19 mouse cellular contexts compared by ENCODE assay signal in genomic region chr14:77033391-77033790, GRCm38 (mm10). TPM values are rescaled to one million over a fixed set of nuclear protein-coding genes. Genes with fewer than 3 reads are reported as not detected.
A peak's percentile ranks its signal among the peaks of the same experiment; 100 is the strongest.
DNase-seq lines count a peak whose midpoint lies in the region; ATAC-seq and TF ChIP-seq lines count a peak whose summit lies in the region.
"Had no signal": no experiment of that assay in that cellular context is flagged by ENCODE, and none has a peak within 500 bp of the region (broad histone marks: within the 10 kb centered on the region; RNA-seq: fewer than 3 reads in every experiment).

No protein-coding gene starts in this region.

- no peaks in the 10 kb centered on the region for H3K9me3 ChIP-seq in liver, embryonic 13.5 days (replicated peaks)
- H3K9me3 ChIP-seq: embryonic facial prominence, embryonic 10.5 days; forebrain, embryonic 10.5 days; forebrain, embryonic 15.5 days; heart, embryonic 12.5 days; hindbrain, embryonic 10.5 days had no signal

- no peak for TF ChIP-seq POLR2A in bone marrow macrophage, adult 2 months (IDR thresholded peaks at IDR 0.05; ENCODE audit: borderline replicate concordance, low read depth, low read length)

- H3K27me3 ChIP-seq in liver, embryonic 13.5 days: no peaks in the 10 kb centered on the region
- H3K27me3 ChIP-seq: forebrain, embryonic 15.5 days; heart, embryonic 12.5 days had no signal

- 0 out of 2 replicates have a peak, but pooled peaks cover 4% of the 10 kb centered on the region for H3K36me3 ChIP-seq in liver, embryonic 13.5 days
- H3K36me3 ChIP-seq: embryonic facial prominence, embryonic 10.5 days; forebrain, embryonic 10.5 days; forebrain, embryonic 15.5 days; G1E; heart, embryonic 12.5 days; hindbrain, embryonic 10.5 days had no signal

- H3K27ac ChIP-seq in liver, embryonic 13.5 days: peak overlapping the region; percentile 23; the same call in 1 of the 2 replicates
- peak overlapping the region; percentile 85 for H3K27ac ChIP-seq in bone marrow macrophage, adult 2 months (ENCODE audit: insufficient read depth, low read depth, low read length)
- H3K27ac ChIP-seq: embryonic facial prominence, embryonic 10.5 days; forebrain, embryonic 10.5 days; forebrain, embryonic 15.5 days; hindbrain, embryonic 10.5 days; hindbrain, embryonic 14.5 days had no signal

- peaks cover 16% of the 10 kb centered on the region for H3K4me1 ChIP-seq in liver, embryonic 13.5 days (replicated peaks)
- peaks cover 26% of the 10 kb centered on the region for H3K4me1 ChIP-seq in bone marrow macrophage, adult 2 months (ENCODE audit: control insufficient read depth, insufficient read depth, low read length)

- 74% methylated on average over 3 of the region's 3 CpGs for WGBS in liver, embryonic 13.5 days (ENCODE audit: insufficient replicate concordance)

- DNase-seq in liver, embryonic 13.5 days: no peak
- DNase-seq in liver: no peak
- DNase-seq in kidney, postnatal 10 days: no peak
- DNase-seq: adrenal gland, adult 8-10 months; adrenal gland, postnatal 36 days; cerebellum, adult 18-20 months; cerebellum, adult 9-11 months; cerebellum, postnatal 36 days; gastrocnemius, postnatal 10 days had no signal

- no peak overlapping the region for H3K4me3 ChIP-seq in liver, embryonic 13.5 days (replicated peaks)
- H3K4me3 ChIP-seq in bone marrow macrophage, adult 2 months (ENCODE audit: insufficient read depth, low read length): peak overlapping the region; percentile 25
- H3K4me3 ChIP-seq: embryonic facial prominence, embryonic 10.5 days; forebrain, embryonic 10.5 days; forebrain, embryonic 15.5 days; heart, embryonic 12.5 days; hindbrain, embryonic 10.5 days had no signal

- ATAC-seq in liver, embryonic 13.5 days (ENCODE audit: low read depth): no peak
- peak; percentile 20; the same call in 1 of the 2 replicates for ATAC-seq in megakaryocyte, adult 5-6 weeks (ENCODE audit: poor library complexity, severe bottlenecking)
- ATAC-seq in cerebellum, adult (ENCODE audit: insufficient number of reproducible peaks, low FRiP score, low TSS enrichment): no peak
- ATAC-seq: forebrain, embryonic 15.5 days had no signal

- TF ChIP-seq CTCF in bone marrow macrophage, adult 2 months (IDR thresholded peaks at IDR 0.05; ENCODE audit: low read depth, low read length): no peak

- H3K4me2 ChIP-seq in liver, embryonic 13.5 days: no peak overlapping the region
- H3K4me2 ChIP-seq: forebrain, embryonic 15.5 days; heart, embryonic 12.5 days; hindbrain, embryonic 14.5 days had no signal

- H3K9ac ChIP-seq in liver, embryonic 13.5 days: no peak overlapping the region
- H3K9ac ChIP-seq: forebrain, embryonic 15.5 days; heart, embryonic 12.5 days; hindbrain, embryonic 14.5 days had no signal

RNA-seq across cellular contexts. Expression of gene Ccdc122, which starts 3.2 kb away (rescaled TPM):
- 2.3 and 2.5 TPM in 2 replicates for polyA plus RNA-seq in liver, embryonic 13.5 days (2015; fragmentation: Nextera tagmentation; extraction: Ambion mirVana)
- polyA plus RNA-seq in bone marrow macrophage, adult 2 months (2012; ENCODE audit: insufficient read depth, insufficient read length, missing spikeins): 6.1 and 9.8 TPM in 2 replicates
- total RNA-seq in megakaryocyte, adult 5-6 weeks (2015): 2.7 and 3.7 TPM in 2 replicates
- 4.7 TPM in 2 replicates for total RNA-seq in megakaryocyte, adult 5-6 weeks (2017)
- total RNA-seq: G1E had no signal
- polyA plus RNA-seq: G1E had no signal

RNA-seq across cellular contexts. Expression of gene Lacc1, which starts 3.3 kb away (rescaled TPM):
- polyA plus RNA-seq in liver, embryonic 13.5 days (2015; fragmentation: Nextera tagmentation; extraction: Ambion mirVana): 5.1 and 5.5 TPM in 2 replicates
- polyA plus RNA-seq in bone marrow macrophage, adult 2 months (2012; ENCODE audit: insufficient read depth, insufficient read length, missing spikeins): 120 and 129 TPM in 2 replicates
- total RNA-seq in megakaryocyte, adult 5-6 weeks (2015): 10.6 and 11.4 TPM in 2 replicates
- total RNA-seq in megakaryocyte, adult 5-6 weeks (2017): 6.5 and 7.6 TPM in 2 replicates
- total RNA-seq: G1E had no signal
- polyA plus RNA-seq: G1E had no signal

Comparison
In these comparisons a context has a peak if more than half of its experiments do, and no peak if none do; other contexts are left out.
1. RNA of gene Lacc1, which starts 3.3 kb away (polyA plus RNA-seq): 120 to 129 TPM in bone marrow macrophage, adult 2 months; 5.1 to 5.5 TPM in liver, embryonic 13.5 days; every median in the first group is over 10 times any median in the second.